Mouse (Mus musculus): ENCODE results near the gene Cdk4.

The Cdk4 gene

DNA sequence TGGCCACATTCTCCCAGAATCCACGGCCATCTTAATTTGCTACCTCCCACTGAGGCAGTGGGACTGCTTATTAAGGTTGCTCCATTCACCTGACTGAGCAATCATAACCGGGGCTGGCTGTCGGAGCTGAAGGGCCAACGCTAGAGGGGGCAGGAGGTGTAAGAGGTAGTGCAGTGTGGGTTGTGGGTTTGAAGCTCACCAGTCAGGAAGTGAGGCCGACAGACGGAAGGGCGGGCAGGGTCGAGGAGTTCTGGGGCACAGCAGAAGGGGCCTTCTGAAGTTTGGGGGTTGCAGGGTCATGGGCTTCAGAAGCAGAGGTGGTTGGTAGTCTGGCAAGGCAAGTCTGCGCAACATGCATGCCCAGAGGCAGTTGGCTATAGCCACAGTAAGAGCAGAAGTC is 11.7 kb downstream of the Cdk4 start, which contains the start of gene Agap2:
TSS of gene Agap2 (plus strand) at position 205 of the 400 bp plus-strand sequence.
- DNase-seq (ENCODE audit: low spot score in 2 of 2), result no peak

DNA sequence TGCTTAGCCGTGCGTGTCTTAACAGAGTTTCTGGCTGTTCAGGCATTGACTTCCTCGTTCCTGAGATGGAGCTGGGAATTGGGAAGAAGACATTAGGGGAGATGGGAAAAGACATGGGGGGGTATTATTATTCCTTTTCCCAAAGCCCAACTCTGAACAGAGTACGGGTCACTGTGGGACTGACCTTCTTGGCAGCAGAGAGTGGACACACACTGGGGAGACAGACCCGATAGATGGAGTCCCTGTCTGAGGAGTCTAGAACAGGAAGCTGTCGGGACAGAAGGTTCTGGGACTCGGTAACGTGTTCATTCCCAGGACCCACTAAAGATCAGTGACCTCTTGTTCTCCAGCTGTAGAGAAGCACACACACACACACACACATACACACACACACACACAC is 12.3 kb downstream of the Cdk4 start:
- no peak for DNase-seq (ENCODE audit: low spot score in 2 of 2)

DNA sequence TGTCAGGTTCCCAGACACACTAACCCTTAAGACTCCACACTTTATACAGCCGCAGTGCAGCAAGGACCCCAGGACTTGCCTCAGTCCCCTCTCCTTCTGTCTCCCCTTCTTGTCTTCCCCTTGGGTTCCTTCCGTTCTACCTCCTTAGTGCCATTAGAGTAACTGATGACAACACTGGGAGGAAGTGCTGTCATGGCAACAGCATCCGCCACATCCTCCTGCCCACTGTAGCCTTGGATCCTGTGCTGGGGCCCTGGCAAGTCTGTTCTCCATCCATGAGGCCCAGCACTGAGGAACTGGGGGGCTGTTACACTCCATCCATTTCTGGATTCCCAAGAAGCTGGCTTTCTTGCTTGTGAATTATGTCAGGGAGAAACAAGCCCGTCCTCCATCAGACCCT is 12.7 kb downstream of the Cdk4 start:
- peak in 1 of 2 experiments; percentile 71 for DNase-seq (ENCODE audit: low spot score in 2 of 2)

DNA sequence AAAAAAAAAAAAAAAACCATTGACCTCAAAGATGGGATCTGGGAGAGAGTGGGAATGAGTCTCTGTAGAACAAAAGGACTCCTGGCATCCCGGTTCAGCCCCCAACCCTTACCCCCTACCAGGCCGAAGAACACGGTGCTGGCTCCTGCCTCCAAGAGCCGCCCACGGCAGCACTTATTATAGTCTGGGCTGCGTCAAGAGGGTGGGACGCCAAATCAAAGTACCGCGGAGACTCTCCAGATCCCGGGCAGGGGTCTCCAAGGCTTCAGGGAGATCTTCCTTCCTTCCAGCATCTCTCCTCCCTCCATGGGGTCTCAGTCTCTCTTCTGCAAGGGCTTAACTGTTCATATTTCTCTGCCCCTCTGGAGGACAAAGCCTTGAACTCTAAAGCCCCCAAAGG is 14.2 kb downstream of the Cdk4 start:
- no peak for DNase-seq (ENCODE audit: low spot score in 2 of 2)

DNA sequence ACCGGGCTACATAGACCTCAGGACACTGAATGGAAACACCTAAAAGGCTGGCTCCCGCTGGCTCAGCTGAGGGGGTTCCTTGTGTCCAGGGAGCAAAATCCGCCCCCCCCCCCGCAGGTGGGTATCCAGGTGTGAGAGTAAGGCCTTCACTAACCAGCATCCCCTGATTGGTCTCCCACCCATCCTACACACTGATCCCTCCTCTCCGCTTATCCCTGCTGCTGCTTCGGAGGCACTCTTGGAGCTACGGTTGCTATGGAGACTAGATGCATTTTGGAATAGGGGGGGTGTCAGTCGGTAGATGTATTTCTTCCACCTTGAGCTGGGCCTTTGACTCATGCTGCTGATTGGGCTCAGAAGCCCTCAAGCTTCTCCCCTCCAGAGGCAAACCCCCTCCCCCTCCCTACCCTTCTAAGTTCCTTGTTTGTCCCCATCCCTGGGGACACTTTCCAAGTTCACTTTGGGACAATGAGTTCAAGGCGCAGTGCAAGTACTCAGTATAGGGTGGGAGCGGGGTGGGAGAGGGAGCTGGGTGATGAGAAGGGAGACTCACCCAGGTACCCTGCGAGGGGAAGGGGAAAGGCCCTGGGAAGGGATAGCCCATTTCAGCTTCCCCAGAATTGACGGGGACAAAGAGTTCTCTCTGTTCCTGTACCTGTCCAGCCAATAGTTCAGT is 14.8 kb downstream of the Cdk4 start:
- DNase-seq (ENCODE audit: low spot score in 2 of 2), result peak; percentile 70

DNA sequence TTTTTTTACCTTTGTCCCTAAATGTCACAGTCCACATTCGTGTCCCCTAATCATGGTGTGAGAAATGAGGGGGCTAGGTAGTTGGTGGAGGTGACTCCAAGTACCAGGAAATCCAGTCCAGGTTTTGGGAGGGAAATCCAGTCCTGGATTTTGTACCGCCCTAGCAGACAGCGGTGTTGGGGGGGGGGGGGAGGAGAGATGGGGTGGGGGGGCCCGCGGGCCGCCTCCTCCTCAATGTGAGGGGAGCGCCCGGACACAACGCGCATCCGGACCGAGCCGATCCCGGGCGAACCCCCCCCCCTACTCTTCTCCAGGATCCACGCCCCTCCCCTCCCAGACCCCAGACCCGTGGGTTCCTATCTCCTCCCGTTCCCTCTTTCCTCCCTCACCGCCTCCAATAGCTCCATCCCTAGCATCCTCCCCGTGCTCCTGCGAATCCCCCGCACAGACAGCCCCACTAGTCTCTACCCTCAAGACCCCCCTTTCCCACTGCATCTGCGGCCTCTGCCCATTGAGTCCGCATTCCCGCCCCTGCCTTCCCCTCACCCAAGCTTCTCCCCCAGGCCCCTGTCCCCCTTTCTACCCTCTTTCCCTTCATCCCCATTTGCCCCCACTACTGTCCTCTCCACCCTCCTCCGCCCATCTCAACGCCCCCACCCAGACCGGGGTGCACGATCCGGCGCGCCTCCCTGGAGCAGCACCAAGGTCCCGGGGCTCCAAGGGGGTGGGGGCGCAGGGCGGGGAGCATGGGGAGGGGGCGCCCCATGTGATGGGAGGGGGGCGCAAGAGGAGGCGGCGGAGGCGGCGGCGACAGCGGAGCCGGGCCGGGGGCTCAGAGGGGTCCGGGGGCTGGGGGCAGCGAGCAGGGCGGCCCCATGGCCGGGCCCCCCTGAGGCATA is 15.6 kb downstream of the Cdk4 start:
- peak; percentile 72 to 88 for DNase-seq (ENCODE audit: low spot score in 2 of 2)

DNA sequence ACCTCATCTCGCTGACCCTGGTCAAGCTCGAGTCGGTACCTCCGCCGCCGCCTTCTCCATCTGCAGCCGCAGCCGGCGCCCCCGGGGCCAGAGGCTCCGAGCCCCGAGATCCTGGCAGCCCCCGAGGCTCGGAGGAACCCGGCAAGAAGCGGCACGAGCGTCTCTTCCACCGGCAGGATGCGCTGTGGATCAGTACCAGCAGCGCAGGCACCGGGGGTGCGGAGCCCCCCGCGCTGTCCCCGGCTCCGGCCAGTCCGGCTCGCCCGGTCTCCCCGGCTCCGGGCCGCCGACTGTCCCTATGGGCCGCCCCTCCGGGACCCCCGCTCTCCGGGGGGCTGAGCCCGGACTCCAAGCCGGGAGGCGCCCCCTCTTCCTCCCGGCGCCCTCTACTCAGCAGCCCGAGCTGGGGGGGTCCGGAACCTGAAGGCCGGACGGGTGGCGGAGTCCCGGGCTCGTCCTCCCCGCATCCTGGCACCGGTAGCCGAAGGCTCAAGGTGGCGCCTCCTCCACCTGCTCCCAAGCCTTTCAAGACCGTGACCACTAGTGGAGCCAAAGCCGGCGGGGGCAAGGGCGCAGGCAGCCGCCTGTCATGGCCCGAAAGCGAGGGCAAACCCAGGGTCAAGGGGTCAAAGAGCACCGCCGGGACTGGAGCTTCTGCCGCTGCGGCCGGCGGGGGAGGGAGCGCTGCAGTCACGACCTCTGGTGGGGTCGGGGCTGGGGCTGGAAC is 16.5 kb downstream of the Cdk4 start:
- DNase-seq (ENCODE audit: low spot score in 2 of 2), result no peak

DNA sequence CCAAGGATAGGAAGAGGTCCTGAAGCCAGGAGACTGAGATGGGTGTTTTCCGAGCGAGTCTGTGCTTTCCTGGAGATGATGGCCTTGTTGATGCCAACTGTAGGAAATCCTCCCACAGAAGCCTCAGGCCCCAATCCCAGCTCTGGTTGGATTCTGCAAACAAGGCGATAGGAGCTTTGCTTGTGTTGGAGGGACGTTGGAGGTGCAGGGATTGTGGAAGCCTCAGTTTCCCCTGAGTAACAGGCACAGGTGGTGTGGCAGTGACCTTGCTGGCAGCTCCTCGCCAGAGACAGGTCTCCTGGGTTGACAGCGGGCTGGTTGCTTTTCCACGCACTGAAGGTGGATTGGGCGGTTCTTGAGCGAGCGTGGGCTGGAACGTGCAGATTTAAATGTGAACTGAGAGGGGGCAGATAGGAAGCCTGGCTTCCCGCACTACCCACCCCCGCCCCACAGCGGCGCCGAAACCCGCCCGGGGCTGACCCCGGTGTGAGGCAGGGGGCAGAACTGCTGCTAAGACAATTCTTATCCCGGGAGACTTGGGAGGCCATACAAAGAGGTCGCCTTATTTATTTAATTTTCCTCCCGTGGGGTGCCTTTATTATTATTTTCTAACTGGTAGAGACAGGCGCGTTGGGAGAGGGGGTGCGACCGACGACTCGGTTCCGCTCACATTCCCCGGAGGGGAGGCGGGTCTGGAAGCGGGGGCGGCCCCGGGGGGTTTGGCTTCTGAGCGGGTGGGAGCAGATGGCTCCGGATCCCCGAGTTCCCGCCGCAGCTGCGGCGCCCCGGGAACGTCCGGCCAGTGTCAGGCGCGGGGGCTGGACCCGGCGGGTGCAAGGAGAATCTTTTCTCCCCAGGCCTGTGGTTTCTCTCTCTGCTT is 17.8 kb downstream of the Cdk4 start:
- peak in 1 of 2 experiments; percentile 71 for DNase-seq (ENCODE audit: low spot score in 2 of 2)

DNA sequence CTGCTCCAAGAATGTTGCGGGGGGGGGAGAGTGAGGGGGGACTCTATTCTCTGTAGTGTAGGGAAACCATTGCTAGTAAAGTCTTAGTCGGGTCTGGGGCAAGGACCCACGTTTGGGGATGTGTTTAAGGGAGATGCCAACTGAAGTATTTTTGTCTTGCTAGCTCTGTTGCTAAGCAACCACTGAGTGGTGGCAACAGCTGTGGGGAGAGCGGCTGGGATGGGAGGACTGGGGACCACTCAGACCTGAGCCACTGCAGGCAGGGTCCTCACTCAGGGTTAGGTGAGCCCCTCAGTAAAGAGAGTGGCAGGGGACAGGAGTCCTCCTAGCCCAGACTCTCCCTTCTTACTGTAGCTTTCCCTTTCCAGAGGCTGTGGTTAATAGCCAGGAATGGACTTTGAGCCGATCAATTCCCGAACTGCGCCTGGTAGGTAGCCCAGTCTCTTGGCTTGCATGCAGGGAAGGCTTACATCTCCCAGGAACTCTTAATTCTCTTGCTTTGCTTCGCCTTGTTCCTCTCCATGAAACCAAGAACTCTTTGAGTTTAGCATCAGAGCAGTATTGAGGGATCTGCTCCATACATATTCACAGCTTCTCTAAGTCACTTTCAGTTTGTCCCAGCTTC is 18.8 kb downstream of the Cdk4 start:
- DNase-seq (ENCODE audit: low spot score in 2 of 2), result no peak

DNA sequence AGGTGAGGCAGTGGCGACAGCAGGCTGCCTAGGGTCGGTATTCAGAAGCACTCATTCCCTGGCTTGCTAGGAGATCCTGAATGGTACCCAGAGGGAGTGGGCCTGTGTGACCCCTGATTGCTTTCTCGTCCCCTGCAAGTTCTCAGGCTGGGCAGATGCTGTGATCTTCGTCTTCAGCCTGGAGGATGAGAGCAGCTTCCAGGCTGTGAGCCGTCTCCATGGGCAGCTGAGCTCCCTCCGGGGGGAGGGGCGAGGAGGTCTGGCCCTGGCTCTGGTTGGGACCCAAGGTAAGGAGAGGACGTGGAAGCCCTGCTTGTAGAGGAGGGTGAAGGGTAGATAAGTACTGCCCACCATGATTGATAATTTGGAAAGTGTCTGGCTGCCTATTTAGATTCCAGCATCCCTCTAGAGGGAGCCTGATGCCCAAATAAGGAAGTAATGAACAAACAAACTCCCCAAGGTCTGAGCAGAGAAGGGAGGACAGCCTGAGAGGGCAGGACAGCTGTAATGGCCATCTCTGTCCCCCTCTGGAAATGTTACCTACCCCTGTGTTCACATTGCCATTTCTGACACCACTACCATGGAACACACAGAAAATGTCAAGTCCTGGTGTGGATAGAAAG is 20.1 kb downstream of the Cdk4 start:
- no peak for DNase-seq (ENCODE audit: low spot score in 2 of 2)

DNA sequence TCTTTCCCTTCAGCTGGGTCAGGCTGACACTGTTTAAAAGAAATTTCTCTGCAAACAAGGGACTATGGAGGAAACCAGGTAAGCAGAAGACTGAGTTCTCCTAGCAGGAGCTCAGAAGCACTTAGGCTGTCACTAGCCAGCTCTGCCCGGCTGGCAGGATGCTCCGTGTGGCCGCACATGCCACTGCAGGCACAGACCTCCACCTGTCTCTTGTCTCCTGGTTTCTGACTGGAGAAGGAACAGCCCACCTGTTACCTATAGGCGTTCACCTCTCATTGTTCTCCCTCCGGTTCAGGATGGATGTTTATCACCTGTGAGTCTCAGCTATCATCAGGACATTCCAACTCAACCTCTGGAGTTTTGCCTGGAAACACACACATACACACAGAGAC is 20.6 kb downstream of the Cdk4 start:
- no peak for DNase-seq (ENCODE audit: low spot score in 2 of 2)

DNA sequence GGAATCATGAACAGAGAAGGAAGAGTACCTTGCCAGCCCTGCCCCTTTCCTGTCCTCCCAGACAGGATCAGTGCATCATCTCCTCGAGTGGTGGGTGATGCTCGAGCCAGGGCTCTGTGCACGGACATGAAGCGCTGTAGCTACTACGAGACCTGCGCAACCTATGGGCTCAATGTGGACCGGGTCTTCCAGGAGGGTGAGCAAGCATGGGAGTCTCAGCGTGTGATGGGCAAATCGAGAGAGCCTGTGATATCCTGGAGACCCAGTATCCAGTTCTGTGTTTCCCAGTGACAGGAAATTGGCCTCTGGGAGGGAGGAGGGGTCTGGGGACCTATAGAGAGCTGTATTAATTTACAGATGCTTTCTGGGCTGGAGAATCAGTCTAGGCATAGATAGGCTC is 21.7 kb downstream of the Cdk4 start:
- no peak for DNase-seq (ENCODE audit: low spot score in 2 of 2)

DNA sequence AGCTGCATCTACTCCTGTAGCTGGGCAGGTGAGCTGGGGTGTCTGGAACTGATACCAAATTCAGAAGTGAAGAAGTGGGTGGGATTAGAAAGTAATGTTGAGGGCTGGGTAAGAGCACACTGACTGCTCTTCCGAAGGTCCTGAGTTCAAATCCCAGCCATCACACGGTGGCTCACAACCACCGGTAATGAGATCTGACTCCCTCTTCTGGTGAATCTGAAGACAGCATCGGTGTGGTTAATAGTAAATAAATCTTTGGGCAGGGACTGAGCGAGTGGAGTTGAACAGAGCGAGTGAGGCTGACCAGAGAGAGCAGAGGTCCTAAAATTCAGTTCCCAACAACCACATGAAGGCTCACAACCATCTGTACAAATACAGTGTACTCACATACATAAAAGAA is 22.3 kb downstream of the Cdk4 start:
- DNase-seq (ENCODE audit: low spot score in 2 of 2), result no peak

DNA sequence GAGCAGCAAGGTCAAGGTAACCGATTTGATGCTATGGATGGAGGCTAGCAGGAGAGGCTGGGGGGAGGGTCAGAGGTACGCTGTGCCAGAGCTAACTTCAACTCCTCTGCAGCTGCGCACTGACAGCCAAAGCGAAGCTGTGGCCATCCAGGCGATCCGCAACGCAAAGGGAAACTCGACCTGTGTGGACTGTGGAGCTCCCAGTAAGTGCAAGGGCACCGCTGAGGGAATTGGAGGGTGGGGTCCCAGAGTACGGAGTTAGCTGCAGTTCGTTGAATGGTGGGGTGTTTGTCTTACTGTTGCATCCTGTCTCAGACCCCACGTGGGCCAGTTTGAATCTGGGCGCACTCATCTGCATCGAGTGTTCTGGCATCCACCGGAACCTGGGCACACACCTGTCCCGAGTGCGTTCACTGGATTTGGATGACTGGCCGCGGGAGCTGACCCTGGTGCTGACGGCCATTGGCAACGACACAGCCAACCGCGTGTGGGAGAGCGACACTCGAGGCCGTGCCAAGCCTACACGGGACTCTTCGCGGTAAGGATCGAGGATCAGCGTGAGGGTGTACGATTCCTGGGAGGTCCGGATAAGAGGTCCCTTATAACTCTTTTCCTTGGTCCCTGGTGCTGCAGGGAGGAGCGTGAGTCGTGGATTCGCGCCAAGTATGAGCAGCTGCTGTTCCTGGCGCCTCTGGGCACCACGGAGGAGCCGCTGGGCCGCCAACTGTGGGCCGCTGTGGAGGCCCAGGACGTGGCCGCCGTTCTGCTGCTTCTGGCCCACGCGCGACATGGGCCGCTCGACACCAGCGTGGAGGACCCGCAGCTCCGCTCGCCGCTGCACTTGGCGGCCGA is 27.5 kb downstream of the Cdk4 start:
- no peak for DNase-seq (ENCODE audit: low spot score in 2 of 2)

DNA sequence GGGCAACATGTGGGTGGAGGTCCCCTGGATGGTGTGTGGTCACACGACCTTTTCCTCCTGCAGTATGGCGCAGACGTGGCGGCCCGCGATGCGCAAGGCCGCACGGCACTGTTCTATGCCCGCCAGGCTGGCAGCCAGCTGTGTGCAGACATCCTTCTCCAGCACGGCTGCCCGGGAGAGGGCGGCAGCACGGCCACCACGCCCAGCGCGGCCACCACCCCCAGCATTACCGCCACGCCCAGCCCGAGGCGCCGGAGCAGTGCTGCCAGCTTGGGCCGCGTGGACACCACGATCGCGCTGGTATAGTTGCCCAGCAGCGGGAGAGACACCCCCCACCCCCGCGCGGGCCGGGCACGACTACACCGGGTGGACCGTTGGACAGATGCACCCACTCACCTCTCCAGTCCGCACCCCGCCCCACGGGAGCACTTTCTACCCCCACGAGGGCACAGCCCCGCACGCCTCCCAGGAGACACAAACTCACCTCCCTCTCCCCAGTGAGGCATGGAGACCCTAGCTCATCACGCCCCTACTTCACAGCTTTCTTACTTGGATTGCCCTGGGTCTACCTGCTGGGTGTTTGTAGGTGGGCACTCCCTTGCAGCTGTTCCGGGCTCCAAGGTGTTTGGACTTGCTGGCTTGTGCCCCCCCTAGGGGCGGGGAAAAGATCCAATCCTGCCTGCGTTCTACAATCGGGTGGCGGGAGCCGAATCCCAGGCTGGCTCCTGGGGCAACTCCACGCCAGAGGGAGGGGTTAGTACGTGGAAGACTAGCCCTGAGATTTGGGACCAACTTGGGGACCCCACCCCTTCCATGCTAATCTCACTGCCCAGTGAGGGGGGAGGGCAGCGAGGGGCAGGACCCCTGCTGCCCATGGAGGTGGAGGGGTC is 28.4 kb downstream of the Cdk4 start:
- DNase-seq (ENCODE audit: low spot score in 2 of 2), result no peak

DNA sequence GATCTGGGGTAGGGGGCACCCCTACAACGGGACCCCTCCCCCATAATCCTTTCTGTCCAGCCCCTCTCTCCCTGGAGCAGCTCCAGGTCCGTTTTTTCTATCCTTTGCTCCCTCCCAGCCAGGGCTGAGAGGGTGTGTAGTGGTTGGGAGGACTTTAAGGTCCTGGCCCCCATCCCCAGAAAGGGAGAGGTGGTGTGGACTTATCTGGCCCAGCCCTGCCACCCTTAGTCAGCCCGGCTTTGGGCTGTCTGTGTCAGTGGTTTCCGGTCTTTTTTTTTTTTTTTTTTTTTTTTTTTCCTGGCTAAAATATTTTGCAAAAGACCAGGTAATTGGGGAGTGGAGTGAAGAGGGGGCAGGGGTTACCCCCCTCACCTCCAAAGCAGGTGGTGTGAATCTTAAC is 29.4 kb downstream of the Cdk4 start:
- no peak for DNase-seq (ENCODE audit: low spot score in 2 of 2)

DNA sequence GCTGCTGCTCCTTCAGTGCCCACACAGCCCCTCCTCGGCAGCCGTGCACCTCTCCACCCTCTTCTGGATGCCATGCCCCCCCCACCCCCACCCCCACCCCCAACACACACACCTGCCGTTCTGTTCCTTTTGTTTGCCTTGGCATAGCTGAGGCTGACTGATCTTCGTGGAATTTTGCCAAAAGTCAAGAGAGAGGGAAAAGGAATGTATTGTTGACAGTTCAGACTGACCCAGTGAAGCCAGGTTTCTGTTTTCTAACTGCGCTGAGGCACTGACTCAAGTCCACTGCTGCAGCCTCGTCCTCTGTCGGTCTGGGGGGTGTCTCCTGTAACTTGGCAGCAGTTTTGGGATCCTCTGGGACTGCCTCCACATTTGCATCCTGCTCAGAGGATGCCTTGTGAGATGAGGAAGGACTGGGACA is 31.1 kb downstream of the Cdk4 start:
- DNase-seq (ENCODE audit: low spot score in 2 of 2), result no peak

DNA sequence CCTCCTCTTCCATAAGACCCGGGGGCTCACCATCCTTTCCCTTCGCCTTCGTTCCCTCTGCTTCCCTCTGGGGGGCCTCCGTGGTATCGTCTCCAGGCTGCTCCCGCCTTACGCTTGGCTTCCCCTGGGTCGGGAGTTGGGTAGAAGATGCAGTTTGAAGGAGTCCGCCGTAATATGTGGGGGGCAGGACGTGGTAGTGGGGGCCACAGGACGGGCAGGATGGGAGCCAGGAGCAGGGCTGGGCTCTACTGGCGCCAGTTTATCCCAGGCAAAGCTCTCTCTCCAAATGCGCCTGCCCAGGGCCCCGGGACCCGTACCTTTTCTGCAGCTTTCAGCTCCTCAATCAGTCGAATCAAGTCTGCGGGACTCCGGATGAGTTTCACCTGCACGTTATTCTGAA is 35.2 kb downstream of the Cdk4 start:
- no peak for DNase-seq (ENCODE audit: low spot score in 2 of 2)

DNA sequence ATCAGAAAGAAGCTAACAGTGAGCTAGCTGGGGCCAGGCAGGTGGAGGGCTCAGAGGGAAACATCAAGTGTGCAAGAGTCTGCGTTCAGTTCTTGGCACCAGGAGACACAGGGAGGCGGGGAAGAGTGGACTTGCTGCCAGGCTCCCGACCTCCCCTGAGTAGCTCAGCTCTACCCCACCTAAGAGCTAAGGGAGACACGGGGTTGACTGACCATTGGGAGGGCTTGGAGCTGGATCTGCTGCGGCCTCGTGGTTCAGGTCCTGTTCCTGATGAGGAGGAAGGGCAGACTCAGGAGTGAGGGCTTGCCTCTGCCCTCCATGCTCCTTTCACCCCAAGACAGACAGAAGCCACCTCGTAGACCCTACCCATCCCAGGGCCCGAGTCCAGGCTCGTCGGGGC is 35.9 kb downstream of the Cdk4 start:
- no peak for DNase-seq (ENCODE audit: low spot score in 2 of 2)
